Mouse (Mus musculus) bone marrow macrophage, adult 2 months (primary cell): ENCODE results near the gene Rap1gap.

Experiments used
- CTCF ChIP-seq: IDR thresholded peaks from 2 replicates; pipeline ENCODE4 v1.5.1; 2012; ENCODE audit warnings: low read depth, mild to moderate bottlenecking, low read length, moderate library complexity
- POLR2A ChIP-seq: IDR thresholded peaks from 2 replicates; pipeline ENCODE4 v1.6.1; 2012; ENCODE audit warnings: mild to moderate bottlenecking, low read depth, low read length, borderline replicate concordance

GRCm38 (mm10) chr4:137732361-137732760, 67.8 kb downstream of the Rap1gap start:
- no peak for TF ChIP-seq POLR2A
- no peak for TF ChIP-seq CTCF
